Mouse (Mus musculus) midbrain, embryonic 14.5 days (tissue): ENCODE results near the gene Sh3yl1. TPM values are rescaled to one million over a fixed set of nuclear protein-coding genes. Genes with fewer than 3 reads are reported as not detected.
A peak's percentile ranks its signal among the peaks of the same experiment; 100 is the strongest.

Experiments used
- ATAC-seq: fragments of 200-750 bp; cut with Nextera tagmentation; 2 replicates; pipeline ENCODE4 v1.8.0; 2017; ENCODE audit warnings: moderate number of reproducible peaks, moderate library complexity; ENCODE audit not compliant: low FRiP score, low TSS enrichment
- DNase-seq: peaks from one replicate; pipeline ENCODE4 v3.0.0-alpha.2; 2015
- H3K27ac ChIP-seq: fragments of 300-500 bp; sonication (generic); replicated peaks from 2 replicates; pipeline ENCODE4 v1.5.1; 2014; ENCODE audit warnings: mild to moderate bottlenecking, low read depth, low read length, moderate library complexity
- H3K27me3 ChIP-seq: fragments of 300-500 bp; sonication (generic); 2 replicates; pipeline ENCODE4 v1.6.1; 2014; ENCODE audit warnings: low read length, control low read depth, mixed read lengths; ENCODE audit not compliant: control insufficient read depth, insufficient read depth
- H3K36me3 ChIP-seq: fragments of 300-500 bp; sonication (generic); 2 replicates; pipeline ENCODE4 v1.6.1; 2014; ENCODE audit warnings: low read length, control low read depth; ENCODE audit not compliant: control insufficient read depth, insufficient read depth
- H3K4me1 ChIP-seq: fragments of 300-500 bp; sonication (generic); 2 replicates; pipeline ENCODE4 v1.6.1; 2014; ENCODE audit warnings: mild to moderate bottlenecking, antibody characterized with exemption, low read length, control low read depth; ENCODE audit not compliant: control insufficient read depth, insufficient read depth
- H3K4me2 ChIP-seq: fragments of 300-500 bp; sonication (generic); 2 replicates; pipeline ENCODE4 v1.6.1; 2014; ENCODE audit warnings: mild to moderate bottlenecking, low read length, moderate library complexity
- H3K4me3 ChIP-seq: fragments of 300-500 bp; sonication (generic); replicated peaks from 2 replicates; pipeline ENCODE4 v1.5.1; 2014; ENCODE audit warnings: low read depth, low read length
- H3K9ac ChIP-seq: fragments of 300-500 bp; sonication (generic); replicated peaks from 2 replicates; pipeline ENCODE4 v1.6.1; 2014; ENCODE audit warnings: mild to moderate bottlenecking, low read length, moderate library complexity
- H3K9me3 ChIP-seq: fragments of 300-500 bp; sonication (generic); 2 replicates; pipeline ENCODE4 v1.6.1; 2016; ENCODE audit warnings: low read length, control low read depth, mixed read lengths; ENCODE audit not compliant: control insufficient read depth
- WGBS: fragments of 180-500 bp; shearing (Covaris S2); extraction: QIAGEN DNeasy Blood & Tissue Kit; methylation state at CpG from one replicate; pipeline ENCODE4 v1.1.7; 2014; 5-methylcytosine and 5-hydroxymethylcytosine counted together
- polyA plus RNA-seq: library from polyadenylated mRNA; unstranded; fragments of >200 nt; fragmentation: Nextera tagmentation; extraction: Ambion mirVana; gene quantifications from 2 replicates; pipeline ENCODE4 v1.2.1, GENCODE M21; 2014

Sh3yl1 gene
- 47.5 and 49.9 TPM in 2 replicates for polyA plus RNA-seq

GRCm38 (mm10) chr12:30911261-30912047, at the start of gene Sh3yl1, which contains the start of gene Acp1:
TSS of gene Sh3yl1 (plus strand) at chr12:30911668.
TSS of gene Acp1 (minus strand) at chr12:30911589.
- Histone ChIP-seq H3K9me3 (no peaks in the 10 kb centered on the region), H3K36me3 (no peaks in the 10 kb centered on the region), H3K9ac (peak within 1 kb of the TSS; percentile 83), H3K27me3 (no peaks in the 10 kb centered on the region), H3K4me3 (peak within 1 kb of the TSS; percentile 53), H3K4me2 (peak within 1 kb of the TSS; percentile 90), H3K4me1 (peaks cover 24% of the 10 kb centered on the region), H3K27ac (peak within 1 kb of the TSS; percentile 49)
- DNase-seq = peak; percentile 98
- under 1% methylated on average over 52 of the region's 52 CpGs for WGBS
- ATAC-seq = peak; percentile 98

GRCm38 (mm10) chr12:30864347-30864746, 47.1 kb upstream of the Sh3yl1 start:
- DNase-seq = peak; percentile 32
- H3K4me1 ChIP-seq = no peaks in the 10 kb centered on the region
- no peaks in the 10 kb centered on the region for H3K9me3 ChIP-seq
- no peak overlapping the region for H3K9ac ChIP-seq
- H3K4me3 ChIP-seq = no peak overlapping the region
- no peak for ATAC-seq
- 79% methylated on average over 2 of the region's 2 CpGs for WGBS
- H3K27ac ChIP-seq = no peak overlapping the region
- H3K27me3 ChIP-seq = no peaks in the 10 kb centered on the region
- H3K4me2 ChIP-seq = no peak overlapping the region
- no peaks in the 10 kb centered on the region for H3K36me3 ChIP-seq

DNA sequence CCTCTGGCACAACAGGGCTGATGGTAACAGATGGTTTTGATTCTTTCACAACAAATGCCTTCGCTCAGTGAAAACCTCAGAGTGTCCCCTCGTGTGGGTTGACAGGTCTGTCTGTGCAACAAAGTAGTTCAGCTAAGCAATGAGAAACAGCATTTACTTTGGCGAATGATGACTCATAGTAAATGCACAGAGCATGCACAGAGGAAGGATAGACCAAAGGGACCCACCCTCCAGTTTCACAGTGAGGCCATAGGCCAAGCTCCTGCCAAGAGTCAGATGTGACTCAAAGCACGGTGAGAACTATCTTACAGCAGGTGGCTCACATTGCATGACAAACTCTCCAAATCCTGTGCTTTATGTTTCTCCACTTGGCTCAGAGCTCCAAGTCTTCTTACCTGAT, 45.7 kb upstream of the Sh3yl1 start:
- Histone ChIP-seq H3K27ac (no peak overlapping the region), H3K27me3 (no peaks in the 10 kb centered on the region), H3K36me3 (no peaks in the 10 kb centered on the region), H3K9ac (no peak overlapping the region), H3K4me1 (no peaks in the 10 kb centered on the region), H3K9me3 (no peaks in the 10 kb centered on the region), H3K4me2 (no peak overlapping the region), H3K4me3 (no peak overlapping the region)
- DNase-seq (no peak), ATAC-seq (no peak)
- 82% methylated on average over 4 of the region's 4 CpGs for WGBS

DNA sequence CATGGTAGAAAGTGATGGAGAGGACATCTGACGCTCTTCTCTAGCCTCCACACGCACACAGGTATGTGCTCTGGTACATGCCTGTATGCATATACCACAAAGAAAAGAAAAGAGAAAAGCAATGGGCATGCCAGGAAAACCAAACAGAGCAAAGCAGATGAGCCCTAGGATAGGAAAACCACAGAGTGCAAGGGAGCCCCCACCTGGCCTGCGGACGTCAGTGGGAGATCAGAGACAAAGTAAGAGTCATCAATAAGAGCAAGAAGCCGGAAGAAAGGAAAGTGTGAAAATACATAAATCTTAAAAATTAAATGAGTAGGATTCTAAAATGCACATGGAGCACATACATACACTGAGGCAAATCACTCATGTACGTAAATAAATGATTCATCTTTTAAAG, 32.0 kb upstream of the Sh3yl1 start:
- no peaks in the 10 kb centered on the region for H3K36me3 ChIP-seq
- H3K4me3 ChIP-seq = no peak overlapping the region
- 75% methylated on average over 6 of the region's 6 CpGs for WGBS
- DNase-seq = peak; percentile 14
- H3K27ac ChIP-seq = no peak overlapping the region
- no peak for ATAC-seq
- no peaks in the 10 kb centered on the region for H3K9me3 ChIP-seq
- no peak overlapping the region for H3K9ac ChIP-seq
- H3K4me1 ChIP-seq = 0 out of 2 replicates have a peak, but pooled peaks cover 2% of the 10 kb centered on the region
- no peak overlapping the region for H3K4me2 ChIP-seq
- peaks cover 25% of the 10 kb centered on the region for H3K27me3 ChIP-seq

DNA sequence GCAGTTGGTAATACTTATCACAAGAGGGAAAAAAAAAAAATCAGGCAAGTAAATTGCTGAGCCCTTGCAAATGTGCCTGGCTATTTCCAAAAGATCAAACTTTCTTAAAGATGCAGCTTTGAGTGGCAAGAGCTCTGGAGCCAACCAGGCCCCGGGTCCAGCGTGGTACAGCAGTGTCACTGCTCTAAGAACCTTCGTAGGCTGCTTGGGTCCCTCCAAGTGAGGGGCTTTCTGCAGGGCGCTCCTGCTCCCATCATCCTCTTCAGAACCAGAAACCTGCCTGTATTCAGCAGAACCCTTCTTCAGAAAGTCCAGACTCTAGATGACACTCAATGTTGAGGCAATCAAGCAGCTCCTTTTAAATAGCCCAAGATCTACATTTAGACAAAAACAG, 27.9 kb upstream of the Sh3yl1 start:
- Histone ChIP-seq H3K27ac (no peak overlapping the region), H3K9ac (peak overlapping the region; percentile 50; the same call in 1 of the 2 replicates), H3K4me3 (peak overlapping the region; percentile 55), H3K27me3 (peaks cover 35% of the 10 kb centered on the region), H3K4me1 (peaks cover 7% of the 10 kb centered on the region; the same call in 1 of the 2 replicates), H3K4me2 (peak overlapping the region; percentile 100), H3K36me3 (no peaks in the 10 kb centered on the region), H3K9me3 (no peaks in the 10 kb centered on the region)
- 17% methylated on average over 4 of the region's 4 CpGs for WGBS
- ATAC-seq (no peak), DNase-seq (peak; percentile 36)

DNA sequence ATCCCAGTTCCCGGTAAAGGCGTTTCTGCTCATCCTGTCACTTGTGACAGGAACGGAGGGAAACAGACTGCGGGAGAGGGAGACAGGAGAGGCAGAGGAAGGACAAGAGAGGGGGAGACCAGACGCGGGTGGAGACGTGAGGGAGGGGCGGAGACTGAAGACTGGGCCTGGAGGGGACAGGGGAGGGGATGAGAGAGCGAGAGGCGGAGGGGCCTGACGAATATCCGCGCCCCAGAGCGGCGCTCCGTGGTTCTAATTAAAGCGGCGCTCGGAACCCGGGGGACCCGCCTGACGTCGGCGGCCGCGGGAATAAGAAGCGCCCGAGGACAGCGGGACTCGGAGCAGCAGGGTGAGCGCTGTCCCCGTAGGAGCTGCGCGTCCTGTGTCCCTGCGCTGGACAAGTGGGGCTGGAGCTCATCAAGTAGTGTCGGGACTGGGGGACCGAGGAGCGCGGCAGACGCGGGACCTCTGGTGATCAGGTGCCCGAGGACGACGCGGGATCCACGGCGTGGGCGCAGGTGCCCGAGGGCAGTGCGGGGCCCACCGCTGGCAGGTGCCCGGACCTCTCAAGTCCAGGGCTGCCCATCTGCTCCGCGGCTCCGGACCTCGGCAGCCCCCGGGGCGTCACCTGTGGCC, 27.4 kb upstream of the Sh3yl1 start, which contains the start of gene Alkal2:
Alkal2 (plus strand) TSS at position 337 of the 636 bp plus-strand sequence.
- under 1% methylated on average over 58 of the region's 58 CpGs for WGBS
- peak within 1 kb of the TSS; percentile 55 for H3K4me3 ChIP-seq
- H3K36me3 ChIP-seq = no peaks in the 10 kb centered on the region
- H3K9ac ChIP-seq = peak within 1 kb of the TSS; percentile 50
- H3K9me3 ChIP-seq = no peaks in the 10 kb centered on the region
- peak; percentile 73 for DNase-seq
- peak within 1 kb of the TSS; percentile 100 for H3K4me2 ChIP-seq
- peak; percentile 66; the same call in 1 of the 2 replicates for ATAC-seq
- H3K27me3 ChIP-seq = peaks cover 35% of the 10 kb centered on the region
- no peak within 1 kb of the TSS for H3K27ac ChIP-seq
- H3K4me1 ChIP-seq = peaks cover 7% of the 10 kb centered on the region; the same call in 1 of the 2 replicates

DNA sequence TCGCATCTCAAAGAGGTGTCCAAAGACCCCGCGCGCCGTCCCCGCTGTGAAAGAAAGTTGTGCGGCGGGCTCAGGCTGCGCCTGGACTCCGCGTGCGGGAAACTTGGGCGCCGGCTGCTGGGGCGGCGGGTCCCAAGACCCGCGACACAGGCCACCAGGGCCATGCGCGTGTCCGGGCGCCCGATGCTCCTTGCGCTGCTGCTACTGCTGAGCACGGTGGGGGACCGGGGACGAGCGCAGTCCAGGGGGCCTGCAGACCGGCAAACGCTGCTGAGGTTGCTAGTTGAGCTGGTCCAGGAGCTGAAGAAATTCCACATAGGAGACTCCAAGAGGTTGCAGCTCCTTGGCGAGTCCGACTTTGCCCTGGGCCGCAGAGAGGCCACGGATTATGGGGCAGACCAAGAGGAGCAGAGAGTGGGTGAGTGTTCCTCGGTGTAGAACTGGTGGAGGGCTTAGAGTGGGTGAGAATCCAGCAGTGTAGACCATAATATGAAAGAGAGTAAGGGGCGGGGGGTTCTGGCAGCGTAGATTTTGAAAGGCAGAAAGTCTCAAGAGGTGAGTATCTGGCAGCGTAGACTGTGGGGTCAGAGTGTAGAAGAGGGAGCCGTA, 26.7 kb upstream of the Sh3yl1 start:
- H3K9me3 ChIP-seq = no peaks in the 10 kb centered on the region
- peak overlapping the region; percentile 55 for H3K4me3 ChIP-seq
- H3K4me1 ChIP-seq = peaks cover 7% of the 10 kb centered on the region; the same call in 1 of the 2 replicates
- H3K27ac ChIP-seq = no peak overlapping the region
- peak; percentile 63 for ATAC-seq
- no peaks in the 10 kb centered on the region for H3K36me3 ChIP-seq
- WGBS = 8% methylated on average over 39 of the region's 39 CpGs
- H3K9ac ChIP-seq = peak overlapping the region; percentile 50
- no peak for DNase-seq
- peak overlapping the region; percentile 100 for H3K4me2 ChIP-seq
- peaks cover 35% of the 10 kb centered on the region for H3K27me3 ChIP-seq

- 80% methylated on average over 6 of the region's 6 CpGs for WGBS
- Histone ChIP-seq H3K9ac (no peak overlapping the region), H3K4me3 (no peak overlapping the region), H3K9me3 (no peaks in the 10 kb centered on the region), H3K27me3 (peaks cover 35% of the 10 kb centered on the region), H3K4me2 (no peak overlapping the region), H3K27ac (no peak overlapping the region), H3K36me3 (no peaks in the 10 kb centered on the region), H3K4me1 (peaks cover 7% of the 10 kb centered on the region; the same call in 1 of the 2 replicates)
- no peak for DNase-seq
- no peak for ATAC-seq
These were observed 25.6 kb upstream of the Sh3yl1 start for GRCm38 (mm10) chr12:30885891-30886290.
